Mouse (Mus musculus) C2C12 (cell line): ENCODE results near the gene Olfm1.

ENCODE experiments used
- CTCF ChIP-seq: IDR thresholded peaks from one replicate; pipeline ENCODE4 v1.5.1; 2011; ENCODE audit not compliant: control insufficient read depth, insufficient read depth, insufficient read length
- FOSL1 ChIP-seq: IDR thresholded peaks from one replicate; pipeline ENCODE4 v1.8.0; 2011; ENCODE audit warnings: mild to moderate bottlenecking, low read length; ENCODE audit not compliant: poor library complexity, insufficient read depth, severe bottlenecking
- MAX ChIP-seq: IDR thresholded peaks from one replicate; pipeline ENCODE4 v1.6.1; 2011; ENCODE audit warnings: mild to moderate bottlenecking, control low read depth
- MYOD1 ChIP-seq: IDR thresholded peaks from one replicate; pipeline ENCODE4 v1.6.1; 2011; ENCODE audit warnings: low read depth; ENCODE audit not compliant: control insufficient read depth, insufficient read length

- TF ChIP-seq CTCF (no peak), FOSL1 (no peak), MAX (no peak), MYOD1 (no peak)
These were observed 32.2 kb upstream of the Olfm1 start for GRCm38 (mm10) chr2:28160568-28160967.
